Mouse (Mus musculus) fat pad, adult 2 months (tissue): Measurements from ENCODE around the gene Mbnl2.
"Not testable (repeated sequence)": the region's sequence is repeated elsewhere in the genome, so short reads cannot be mapped to it uniquely, and the experiment has no call there.

ENCODE experiments used
- DNase-seq: peaks from one replicate; pipeline ENCODE4 v3.0.0-alpha.2; 2011; ENCODE audit warnings: low read depth, low spot score; ENCODE audit errors: extremely low read depth

The Mbnl2 gene

GRCm38 (mm10) chr14:120355040-120355741 is 79.7 kb downstream of the Mbnl2 start:
- DNase-seq = no peak

DNA sequence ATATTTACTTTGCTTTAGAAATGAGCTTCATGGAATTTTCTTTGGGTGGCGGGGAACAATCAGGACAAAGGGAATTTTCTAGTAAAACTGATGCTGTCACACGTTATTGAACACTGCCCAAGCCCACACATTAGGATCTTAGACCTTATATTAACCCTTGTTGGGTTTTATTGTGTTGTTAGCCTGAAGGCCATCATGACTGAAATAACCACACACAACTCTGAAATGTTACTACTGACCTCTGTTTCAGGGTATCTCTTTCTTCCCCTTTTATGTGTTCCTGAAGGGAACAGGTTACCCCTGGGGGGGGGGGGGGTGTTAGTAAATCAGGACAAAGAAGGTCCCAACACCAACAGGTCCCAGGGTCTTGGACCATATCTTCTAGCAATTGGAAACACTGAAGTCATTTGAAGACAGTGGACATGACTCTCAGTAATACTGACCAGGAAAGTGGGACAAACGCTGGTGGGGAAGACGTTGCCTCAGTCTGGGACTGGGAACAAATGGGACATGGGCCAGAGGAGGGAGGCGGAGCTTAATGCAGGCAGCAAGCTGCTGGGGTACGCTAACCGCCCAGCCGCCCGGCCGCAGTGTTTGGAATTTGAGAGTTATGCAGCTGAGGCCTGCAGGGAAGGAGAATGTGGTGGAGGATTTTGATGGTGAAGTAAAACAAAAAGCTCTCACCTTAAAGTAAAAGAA is 80.4 kb downstream of the Mbnl2 start:
- DNase-seq = no peak

GRCm38 (mm10) chr14:120357321-120358070 is 82.0 kb downstream of the Mbnl2 start:
- DNase-seq = no peak

DNA sequence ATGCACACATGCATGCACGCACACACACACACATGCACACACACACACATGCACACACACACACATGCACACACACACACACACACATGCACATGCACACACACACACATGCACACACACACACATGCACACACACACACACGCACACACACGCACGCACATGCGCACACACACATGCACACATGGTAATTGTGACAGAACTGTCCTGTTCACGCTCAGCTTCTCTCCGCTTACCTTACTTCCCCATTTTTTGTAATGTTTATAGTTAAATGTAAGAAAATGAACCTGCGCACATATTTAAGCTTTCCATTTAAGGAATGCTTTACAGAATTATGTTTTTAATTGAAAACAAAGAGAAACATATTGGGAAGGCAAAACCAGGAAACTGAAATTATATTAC is 84.1 kb downstream of the Mbnl2 start:
- not testable (repeated sequence) for DNase-seq

- no peak for DNase-seq
Observed at GRCm38 (mm10) chr14:120361121-120361520, 85.7 kb downstream of the Mbnl2 start.

GRCm38 (mm10) chr14:120362409-120362992 is 87.0 kb downstream of the Mbnl2 start:
- DNase-seq = no peak

DNA sequence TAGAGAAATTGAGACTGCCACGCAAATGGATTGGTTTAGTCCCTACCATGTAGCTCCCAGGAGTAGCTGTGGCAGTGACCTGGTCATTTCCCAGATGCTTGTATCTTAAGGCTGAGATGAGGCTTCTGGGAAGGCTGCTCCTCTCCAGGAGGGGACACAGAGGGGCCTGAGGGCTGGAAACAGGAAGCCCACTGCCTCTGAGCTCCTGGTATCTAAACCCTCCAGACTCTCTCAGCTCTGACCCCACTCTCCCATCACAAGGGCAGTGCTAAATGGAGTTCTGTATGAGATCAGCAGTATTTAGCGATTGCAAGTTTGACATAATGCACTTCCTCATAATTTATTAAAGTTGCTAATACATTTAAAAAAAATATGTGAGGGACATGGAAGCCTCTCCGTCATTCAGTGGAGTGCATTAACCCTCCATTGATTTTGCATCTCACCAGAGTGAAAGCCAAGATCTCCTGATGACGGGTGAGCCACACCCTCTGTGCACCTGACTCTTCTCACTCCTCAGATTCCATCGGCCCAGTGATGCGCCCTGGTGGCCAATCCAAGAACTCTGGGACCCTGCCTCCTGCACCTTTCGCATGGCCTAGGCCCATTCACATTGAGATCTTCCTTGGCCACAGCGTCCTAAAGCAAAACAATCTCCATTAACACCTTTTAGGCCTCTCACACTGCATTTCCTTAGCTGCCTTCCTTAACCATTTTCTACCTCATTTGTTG is 87.8 kb downstream of the Mbnl2 start:
- no peak for DNase-seq

GRCm38 (mm10) chr14:120365088-120365487 is 89.6 kb downstream of the Mbnl2 start:
- no peak for DNase-seq

DNA sequence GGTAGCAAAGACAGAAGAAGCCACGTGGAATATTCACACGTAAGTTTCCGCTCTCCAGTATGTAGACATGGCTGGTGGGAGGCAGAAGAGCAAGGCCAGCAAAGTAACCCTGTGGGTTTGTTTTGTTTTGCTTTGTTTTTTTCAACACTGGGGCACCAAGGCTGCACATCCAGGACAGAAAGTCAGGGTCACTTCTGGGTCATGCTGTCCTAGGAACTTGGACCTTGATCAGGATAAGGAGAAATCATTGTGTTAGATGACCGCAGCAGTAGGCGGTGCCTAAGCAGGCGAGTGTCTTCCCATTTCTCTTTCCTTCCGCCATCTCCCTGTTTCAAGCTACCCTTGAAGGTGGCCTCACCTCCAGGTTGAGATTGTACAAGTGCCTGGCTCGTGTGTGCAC is 91.5 kb downstream of the Mbnl2 start:
- no peak for DNase-seq

GRCm38 (mm10) chr14:120367589-120367988 is 92.1 kb downstream of the Mbnl2 start:
- no peak for DNase-seq

DNA sequence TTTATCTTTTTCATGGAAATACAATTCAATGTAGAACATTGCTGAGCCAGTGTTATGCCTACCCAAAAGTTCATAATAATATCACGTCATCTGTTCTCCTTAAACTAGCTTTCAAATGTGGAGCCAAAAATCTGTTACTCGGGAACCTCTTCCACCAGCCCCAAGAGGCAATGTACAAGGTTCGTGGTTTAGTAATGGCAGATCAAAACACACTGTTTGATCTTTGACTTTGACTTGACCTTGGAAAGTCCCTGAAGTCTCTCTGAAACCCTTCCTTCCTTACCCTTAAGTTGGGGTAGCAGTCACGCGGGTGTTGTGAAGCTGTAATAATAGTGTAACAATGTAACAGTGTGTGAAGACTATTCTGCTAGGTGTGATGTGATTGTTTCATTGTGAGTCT is 93.0 kb downstream of the Mbnl2 start:
- DNase-seq = no peak

DNA sequence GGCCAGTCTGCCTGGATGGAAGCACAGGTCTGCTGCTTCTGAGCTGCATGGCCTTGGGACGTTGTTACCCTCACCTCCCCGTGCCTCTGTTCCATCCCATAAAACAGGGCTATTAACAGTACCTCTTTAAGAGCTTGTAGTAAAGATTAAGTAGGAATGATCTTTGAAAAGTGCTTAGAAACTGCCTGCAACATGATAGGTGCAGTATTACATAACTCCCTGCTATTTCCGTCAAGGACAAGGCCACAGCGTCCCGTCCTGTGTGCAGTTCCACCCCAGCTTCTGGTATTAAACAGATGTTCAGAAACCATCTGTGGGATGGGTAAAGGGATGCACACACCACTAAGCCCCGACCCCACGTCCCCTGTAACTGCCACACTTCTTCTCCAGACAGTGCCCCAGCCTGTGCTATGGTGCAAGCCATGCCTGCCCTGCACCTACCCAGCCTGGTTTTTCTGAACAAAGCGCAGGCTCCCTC is 93.5 kb downstream of the Mbnl2 start:
- no peak for DNase-seq

GRCm38 (mm10) chr14:120370044-120370443 is 94.6 kb downstream of the Mbnl2 start:
- DNase-seq = no peak

GRCm38 (mm10) chr14:120370631-120371030 is 95.2 kb downstream of the Mbnl2 start:
- DNase-seq = no peak

- DNase-seq = no peak
Observed at GRCm38 (mm10) chr14:120371174-120371573, 95.7 kb downstream of the Mbnl2 start.

GRCm38 (mm10) chr14:120373026-120374024 is 97.9 kb downstream of the Mbnl2 start:
- DNase-seq = no peak

DNA sequence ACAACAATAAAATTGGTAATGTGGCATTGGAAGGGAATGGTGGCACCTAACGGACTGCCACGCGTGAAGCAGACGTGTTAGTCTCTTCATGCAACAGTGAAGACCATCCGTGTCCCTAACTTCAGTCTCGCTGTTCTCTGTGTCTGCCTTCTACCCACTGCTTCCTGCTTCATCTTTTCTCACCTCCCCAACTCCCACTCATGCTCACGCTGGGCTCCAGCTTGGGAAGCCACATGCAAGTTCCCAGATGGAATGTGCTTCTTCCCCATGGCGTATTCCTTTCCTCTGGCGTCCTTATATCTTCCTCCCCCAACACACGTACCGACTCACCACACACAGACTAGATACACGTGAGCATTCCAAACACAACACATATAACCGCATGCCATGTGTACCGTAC is 99.3 kb downstream of the Mbnl2 start:
- DNase-seq = no peak

DNA sequence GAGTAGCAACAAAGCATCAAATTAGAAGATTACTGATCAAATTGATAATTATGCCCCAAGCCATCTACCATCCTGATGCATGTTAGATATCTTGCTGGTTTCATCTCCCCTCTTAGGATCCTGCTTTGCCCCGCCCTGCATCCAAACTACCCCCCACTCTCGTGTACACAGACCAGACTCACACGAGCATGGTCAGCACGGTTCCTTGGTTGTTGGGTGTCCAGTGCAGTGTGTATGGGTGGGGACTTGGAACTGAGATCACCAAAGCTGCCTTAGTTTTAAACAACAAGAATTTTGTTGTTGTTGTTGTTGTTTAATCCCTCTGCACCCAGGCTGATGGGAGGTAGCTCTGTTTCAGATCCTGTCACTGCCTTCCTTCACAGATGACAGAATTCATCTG is 101.7 kb downstream of the Mbnl2 start:
- DNase-seq = no peak

DNA sequence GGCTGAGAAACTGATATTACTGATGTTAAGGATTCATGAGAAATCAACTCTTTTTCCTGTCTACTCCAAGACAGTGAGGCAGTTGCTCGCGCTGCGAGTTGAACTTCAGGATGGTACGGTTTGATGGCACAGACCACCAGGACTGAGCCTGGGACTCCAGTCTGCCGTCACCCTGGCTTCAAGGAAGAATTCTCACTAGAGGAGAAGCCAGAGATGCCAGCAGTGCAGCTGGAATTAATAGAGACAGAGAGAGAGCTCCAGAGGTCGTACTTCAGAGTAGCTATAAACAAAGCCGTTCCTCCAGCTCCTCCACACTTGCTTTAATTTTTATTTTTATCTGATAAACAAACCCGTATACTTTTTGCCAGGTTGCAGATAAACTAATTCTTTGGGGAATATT is 102.5 kb downstream of the Mbnl2 start:
- no peak for DNase-seq

DNA sequence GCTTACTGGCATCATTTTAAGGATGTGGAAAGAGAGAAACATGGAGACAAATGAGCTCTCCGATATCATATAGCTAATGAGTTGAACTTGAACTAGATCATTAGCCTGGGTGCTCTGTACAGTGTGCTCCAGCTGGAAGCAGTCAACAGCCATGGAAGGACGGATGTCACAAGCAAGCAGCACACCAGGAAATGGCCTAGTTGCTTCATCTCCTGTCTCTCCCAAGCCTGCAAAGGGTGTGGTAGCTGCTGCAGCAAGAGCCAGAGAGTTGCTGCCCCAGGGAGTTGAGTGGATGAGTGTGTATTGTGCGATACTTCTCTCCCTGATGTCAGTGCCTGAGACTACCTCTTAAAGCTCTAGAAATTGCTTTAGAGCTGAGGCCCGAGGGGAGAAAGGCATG is 104.2 kb downstream of the Mbnl2 start:
- DNase-seq = no peak
